ENCODE assay signal across 14 mouse cellular contexts in genomic region chr1:163898291-163898764, GRCm38 (mm10). TPM values are rescaled to one million over a fixed set of nuclear protein-coding genes. Genes with fewer than 3 reads are reported as not detected.
DNase-seq lines count a peak whose midpoint lies in the region; ATAC-seq and TF ChIP-seq lines count a peak whose summit lies in the region.
"Had no signal": no experiment of that assay in that cellular context is flagged by ENCODE, and none has a peak within 500 bp of the region (broad histone marks: within the 10 kb centered on the region; RNA-seq: fewer than 3 reads in every experiment).

No protein-coding gene starts in this region.

- intact Hi-C loops in heart, adult 2 months (cut with DNase I), result no loop called here

- TF ChIP-seq EP300 in heart, adult 2 months (IDR thresholded peaks at IDR 0.05; ENCODE audit: insufficient read depth, low read depth, low read length), result no peak

- peaks cover 29% of the 10 kb centered on the region for H3K4me1 ChIP-seq in embryonic facial prominence, embryonic 13.5 days
- peaks cover 26% of the 10 kb centered on the region for H3K4me1 ChIP-seq in limb, embryonic 14.5 days (ENCODE audit: control insufficient read depth, insufficient read depth, low read length)
- no peaks in the 10 kb centered on the region for H3K4me1 ChIP-seq in midbrain, embryonic 16.5 days (ENCODE audit: control insufficient read depth, insufficient read depth, low read length)
- no peaks in the 10 kb centered on the region for H3K4me1 ChIP-seq in cerebellum, adult 2 months (ENCODE audit: control insufficient read depth, insufficient read depth, low read length)
- H3K4me1 ChIP-seq in heart, adult 2 months (ENCODE audit: control insufficient read depth, insufficient read depth, low read length), result no peaks in the 10 kb centered on the region; the same call in none of the 2 replicates

- H3K36me3 ChIP-seq in embryonic facial prominence, embryonic 13.5 days, result no peaks in the 10 kb centered on the region
- H3K36me3 ChIP-seq in limb, embryonic 14.5 days (ENCODE audit: control insufficient read depth, insufficient read depth, low read length), result no peaks in the 10 kb centered on the region
- H3K36me3 ChIP-seq in midbrain, embryonic 16.5 days (ENCODE audit: control insufficient read depth, insufficient read depth, low read length), result peaks cover 5% of the 10 kb centered on the region; the same call in 1 of the 2 replicates
- no peaks in the 10 kb centered on the region for H3K36me3 ChIP-seq in heart, adult 2 months (ENCODE audit: control insufficient read depth, insufficient read depth, low read length)
- H3K36me3 ChIP-seq: forebrain, embryonic 10.5 days had no signal

- no peaks in the 10 kb centered on the region for H3K9me3 ChIP-seq in embryonic facial prominence, embryonic 13.5 days
- no peaks in the 10 kb centered on the region for H3K9me3 ChIP-seq in limb, embryonic 14.5 days (ENCODE audit: control insufficient read depth, low read length)
- H3K9me3 ChIP-seq in midbrain, embryonic 16.5 days (replicated peaks; ENCODE audit: control insufficient read depth, low read length, poor library complexity, severe bottlenecking), result no peaks in the 10 kb centered on the region
- H3K9me3 ChIP-seq: forebrain, embryonic 10.5 days had no signal

- H3K79me2 ChIP-seq in heart, adult 2 months (replicated peaks; ENCODE audit: control insufficient read depth, insufficient read depth, low read length), result no peaks in the 10 kb centered on the region

- H3K4me3 ChIP-seq in embryonic facial prominence, embryonic 13.5 days, result no peak overlapping the region
- no peak overlapping the region for H3K4me3 ChIP-seq in limb, embryonic 14.5 days (replicated peaks; ENCODE audit: low read length)
- no peak overlapping the region for H3K4me3 ChIP-seq in midbrain, embryonic 16.5 days (ENCODE audit: low read depth, low read length)
- no peak overlapping the region for H3K4me3 ChIP-seq in cerebellum, adult 2 months (replicated peaks; ENCODE audit: insufficient read depth, low read depth, low read length)
- no peak overlapping the region for H3K4me3 ChIP-seq in heart, adult 2 months
- H3K4me3 ChIP-seq: forebrain, embryonic 10.5 days had no signal

- DNase-seq in kidney, postnatal 14 days, result peak; percentile 29
- DNase-seq in kidney, postnatal 10 days, result no peak
- peak; percentile 54 for DNase-seq in Muller cell, postnatal 12 days (ENCODE audit: inconsistent ontology term)
- peak; percentile 78 for DNase-seq in limb, embryonic 14.5 days (ENCODE audit: low spot score)
- DNase-seq in cerebellum, adult 2 months, result no peak
- DNase-seq in heart, adult 2 months, result no peak
- DNase-seq: adrenal gland, adult 8-10 months; heart, adult 18-20 months; heart, postnatal 4 days; right cerebral cortex, postnatal 4 days had no signal

- 0 out of 2 replicates have a peak overlapping the region, but pooled peaks have one; percentile 15 for H3K4me2 ChIP-seq in embryonic facial prominence, embryonic 13.5 days
- 0 out of 2 replicates have a peak overlapping the region, but pooled peaks have one; percentile 2 for H3K4me2 ChIP-seq in limb, embryonic 14.5 days (replicated peaks; ENCODE audit: low read depth, low read length, severe bottlenecking)
- no peak overlapping the region for H3K4me2 ChIP-seq in midbrain, embryonic 16.5 days (ENCODE audit: low read length)
- H3K4me2 ChIP-seq: midbrain, embryonic 11.5 days had no signal

- WGBS in embryonic facial prominence, embryonic 13.5 days, result 19% methylated on average over 5 of the region's 5 CpGs
- WGBS in limb, embryonic 14.5 days, result 11% methylated on average over 5 of the region's 5 CpGs
- 65% methylated on average over 5 of the region's 5 CpGs for WGBS in midbrain, embryonic 16.5 days
- WGBS in cerebellum, adult 2 months, result 78% methylated on average over 5 of the region's 5 CpGs
- WGBS in heart, adult 2 months, result 72% methylated on average over 5 of the region's 5 CpGs

- no peaks in the 10 kb centered on the region for H3K27me3 ChIP-seq in embryonic facial prominence, embryonic 13.5 days
- no peaks in the 10 kb centered on the region for H3K27me3 ChIP-seq in limb, embryonic 14.5 days (ENCODE audit: control insufficient read depth, insufficient read depth, low read length)
- H3K27me3 ChIP-seq in midbrain, embryonic 16.5 days (ENCODE audit: control insufficient read depth, insufficient read depth, low read depth, low read length), result no peaks in the 10 kb centered on the region
- H3K27me3 ChIP-seq in cerebellum, adult 2 months (ENCODE audit: control insufficient read depth, insufficient read depth, low read length), result no peaks in the 10 kb centered on the region
- H3K27me3 ChIP-seq in heart, adult 2 months (ENCODE audit: control insufficient read depth, insufficient read depth, low read length), result no peaks in the 10 kb centered on the region

- H3K9ac ChIP-seq in embryonic facial prominence, embryonic 13.5 days, result no peak overlapping the region
- H3K9ac ChIP-seq in limb, embryonic 14.5 days (ENCODE audit: low read depth, low read length, severe bottlenecking), result no peak overlapping the region
- H3K9ac ChIP-seq in midbrain, embryonic 16.5 days (ENCODE audit: low read depth, low read length), result no peak overlapping the region
- no peak overlapping the region for H3K9ac ChIP-seq in heart, adult 2 months (ENCODE audit: low read depth, low read length)

- H3K27ac ChIP-seq in embryonic facial prominence, embryonic 13.5 days, result peak overlapping the region; percentile 68
- H3K27ac ChIP-seq in limb, embryonic 14.5 days (replicated peaks; ENCODE audit: low read depth, low read length), result no peak overlapping the region
- H3K27ac ChIP-seq in midbrain, embryonic 16.5 days (ENCODE audit: low read length), result no peak overlapping the region
- no peak overlapping the region for H3K27ac ChIP-seq in cerebellum, adult 2 months (ENCODE audit: insufficient read depth, low read length)
- H3K27ac ChIP-seq in heart, adult 2 months, result no peak overlapping the region
- H3K27ac ChIP-seq: forebrain, embryonic 10.5 days had no signal

- no peak for TF ChIP-seq POLR2A in limb, embryonic 14.5 days (IDR thresholded peaks at IDR 0.05; ENCODE audit: borderline replicate concordance, extremely low read depth, insufficient read depth, insufficient read length)
- no peak for TF ChIP-seq POLR2A in cerebellum, adult 2 months (IDR thresholded peaks at IDR 0.05; ENCODE audit: borderline replicate concordance, insufficient read depth, low read length)
- TF ChIP-seq POLR2A in heart, adult 2 months (IDR thresholded peaks at IDR 0.05; ENCODE audit: insufficient read depth, low read depth, low read length), result no peak

- TF ChIP-seq CTCF in cerebellum, adult 2 months (IDR thresholded peaks at IDR 0.05; ENCODE audit: borderline replicate concordance, insufficient read depth, low read depth, low read length), result no peak
- TF ChIP-seq CTCF in heart, adult 2 months (IDR thresholded peaks at IDR 0.05), result no peak

- 0 out of 2 replicates have a peak, but pooled peaks have one; percentile 26 for ATAC-seq in embryonic facial prominence, embryonic 13.5 days (ENCODE audit: insufficient number of reproducible peaks, insufficient read depth, low FRiP score, low TSS enrichment, low read depth)
- peak; percentile 83 for ATAC-seq in limb, embryonic 14.5 days (ENCODE audit: low FRiP score, low read depth)
- ATAC-seq in midbrain, embryonic 16.5 days, result no peak

RNA-seq across cellular contexts. Expression of gene Scyl3, which starts 30.6 kb away (rescaled TPM):
- 18.4 and 20.4 TPM in 2 replicates for polyA plus RNA-seq in embryonic facial prominence, embryonic 13.5 days (2015; fragmentation: Nextera tagmentation; extraction: Ambion mirVana)
- 15.3 and 16.6 TPM in 2 replicates for polyA plus RNA-seq in limb, embryonic 14.5 days (2012; rRNA removed)
- polyA plus RNA-seq in limb, embryonic 14.5 days (2014; fragmentation: Nextera tagmentation; extraction: Ambion mirVana), result 20.8 and 22.5 TPM in 2 replicates
- polyA plus RNA-seq in midbrain, embryonic 16.5 days (2015; fragmentation: Nextera tagmentation; extraction: Ambion mirVana), result 13.0 and 16.7 TPM in 2 replicates
- polyA plus RNA-seq in cerebellum, adult 2 months (2012; rRNA removed), result 19.3 and 21.2 TPM in 2 replicates
- total RNA-seq in heart, adult 2 months (2021), result 1 to 10 TPM; 4.3 to 5.3 TPM
- 3.4 and 6.0 TPM in 2 replicates for polyA plus RNA-seq in heart, adult 2 months (2012; rRNA removed)

Comparison
In these comparisons a context has a peak if more than half of its experiments do, and no peak if none do; other contexts are left out.
1. DNase-seq: peak in kidney, postnatal 14 days (single experiment), Muller cell, postnatal 12 days (single experiment) and limb, embryonic 14.5 days (single experiment); none in kidney, postnatal 10 days (single experiment), cerebellum, adult 2 months (0 of 2) and heart, adult 2 months (0 of 2).